Mouse (Mus musculus) T-cell, adult 2 months (primary cell): ENCODE data around the gene Kcna7.

Experiments
- DNase-seq: peaks from one replicate; pipeline ENCODE4 v3.0.0; 2022; ENCODE audit warnings: low spot score

Gene Kcna7

DNA sequence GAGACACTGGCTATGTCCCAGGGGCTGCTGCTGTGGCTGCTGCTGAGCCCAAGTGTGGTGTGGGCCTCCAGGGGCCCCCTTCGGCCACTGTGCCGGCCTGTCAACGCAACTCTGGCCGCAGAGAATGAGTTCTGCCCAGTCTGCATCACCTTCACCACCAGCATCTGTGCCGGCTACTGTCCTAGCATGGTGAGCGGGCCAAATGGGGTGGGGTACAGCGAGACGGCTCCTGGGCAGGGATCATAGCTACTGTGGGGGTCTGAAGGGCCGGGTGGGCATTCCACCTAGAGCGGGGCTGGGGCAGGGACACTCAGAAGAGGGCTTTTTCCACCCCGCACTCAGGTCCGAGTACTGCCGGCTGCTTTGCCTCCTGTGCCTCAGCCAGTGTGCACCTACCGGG lies 15.7 kb downstream of the Kcna7 start:
- DNase-seq = no peak

DNA sequence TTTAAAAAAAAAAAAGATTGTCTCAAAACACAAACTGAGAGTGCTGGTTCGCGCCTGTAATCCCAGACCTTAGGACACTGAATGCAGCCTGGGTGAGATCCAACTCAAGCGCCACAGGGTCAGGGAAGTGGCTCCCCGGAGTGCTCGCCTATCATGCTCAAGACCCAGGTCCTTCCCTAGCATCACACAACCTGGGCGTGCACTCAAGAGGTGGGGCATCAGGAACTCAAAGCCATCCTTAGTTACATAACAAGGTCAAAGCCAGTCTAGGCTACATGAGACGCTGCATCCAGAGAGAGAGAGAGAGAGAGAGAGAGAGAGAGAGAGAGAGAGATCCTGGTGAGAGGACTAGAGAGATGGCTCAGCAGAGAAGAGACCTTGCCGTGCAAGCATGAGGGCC lies 21.1 kb downstream of the Kcna7 start:
- DNase-seq = no peak

DNA sequence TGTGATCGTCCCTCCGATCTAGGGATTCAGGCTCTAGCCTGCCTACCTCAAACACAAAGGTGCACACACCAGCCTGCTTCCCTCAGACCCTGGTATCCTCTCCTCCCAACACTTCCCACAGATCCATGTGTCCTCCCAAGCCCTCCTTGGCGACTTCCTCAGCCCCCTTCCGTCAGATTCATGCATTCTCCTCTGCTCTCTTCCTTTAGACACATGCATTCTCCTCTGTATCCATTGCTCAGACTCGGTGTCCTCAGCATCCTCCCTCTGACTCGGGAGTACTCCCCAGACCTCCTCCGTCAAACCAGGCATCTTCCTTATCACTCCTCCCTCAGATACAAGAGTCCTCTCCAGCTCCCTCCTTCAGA lies 28.4 kb downstream of the Kcna7 start:
- no peak for DNase-seq

DNA sequence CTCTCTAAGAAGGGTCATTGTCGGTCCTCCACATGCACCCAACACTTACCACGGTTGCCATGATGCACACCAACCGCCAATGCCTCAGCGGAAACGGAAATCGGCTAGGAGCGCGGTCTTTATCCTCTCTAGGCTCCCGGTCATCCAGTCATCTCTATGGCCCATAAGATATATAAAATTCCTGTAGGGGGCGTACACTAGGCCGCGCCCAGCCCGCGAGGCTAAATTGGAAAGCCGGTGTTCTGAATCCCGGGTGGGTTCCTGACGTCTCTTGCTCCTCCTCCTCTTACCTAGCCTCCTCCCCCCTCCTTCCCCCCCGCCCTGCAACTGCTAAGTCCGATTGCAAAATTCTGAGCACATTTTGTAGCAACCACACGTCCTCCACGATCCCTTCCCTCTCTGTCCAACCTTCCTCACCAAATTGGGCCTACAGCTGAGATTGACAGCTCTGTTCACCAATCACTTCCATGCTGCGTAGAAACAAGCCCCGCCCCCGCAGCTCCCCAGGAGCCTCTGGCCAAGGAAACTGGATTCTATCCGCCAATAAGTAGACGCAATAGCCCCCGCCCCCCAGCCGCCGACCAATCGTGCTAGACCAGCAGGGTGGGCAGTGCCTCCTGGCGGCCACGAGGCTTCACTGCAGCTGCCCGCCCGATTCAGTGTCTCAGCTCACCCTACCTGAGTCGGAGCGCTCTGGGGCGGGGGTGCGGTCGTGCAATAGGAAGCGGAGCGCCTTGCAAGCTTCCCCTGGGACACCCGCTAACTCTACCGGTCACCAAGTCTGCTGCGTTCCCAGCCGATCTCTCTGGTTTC lies 29.0 kb downstream of the Kcna7 start, which contains the start of gene Gys1:
TSS of gene Gys1 (plus strand) at position 642 of the 813 bp plus-strand sequence.
- DNase-seq = peak; percentile 100

DNA sequence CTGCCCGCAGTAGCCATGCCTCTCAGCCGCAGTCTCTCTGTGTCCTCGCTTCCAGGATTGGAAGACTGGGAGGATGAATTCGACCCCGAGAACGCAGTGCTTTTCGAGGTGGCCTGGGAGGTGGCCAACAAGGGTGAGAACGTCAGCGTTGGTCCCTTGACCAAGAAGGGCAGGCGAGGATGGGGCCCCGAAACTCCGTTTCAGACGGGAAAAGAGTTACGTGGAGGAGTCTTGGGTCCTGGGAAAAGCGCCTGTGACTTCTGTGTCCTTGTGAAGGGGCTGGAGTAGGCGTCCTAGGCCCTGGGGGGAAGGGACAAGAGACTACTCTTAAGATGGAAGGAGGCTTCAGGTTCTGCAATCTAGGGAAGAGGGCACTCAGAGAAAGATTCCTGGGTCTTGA lies 29.6 kb downstream of the Kcna7 start:
- no peak for DNase-seq

DNA sequence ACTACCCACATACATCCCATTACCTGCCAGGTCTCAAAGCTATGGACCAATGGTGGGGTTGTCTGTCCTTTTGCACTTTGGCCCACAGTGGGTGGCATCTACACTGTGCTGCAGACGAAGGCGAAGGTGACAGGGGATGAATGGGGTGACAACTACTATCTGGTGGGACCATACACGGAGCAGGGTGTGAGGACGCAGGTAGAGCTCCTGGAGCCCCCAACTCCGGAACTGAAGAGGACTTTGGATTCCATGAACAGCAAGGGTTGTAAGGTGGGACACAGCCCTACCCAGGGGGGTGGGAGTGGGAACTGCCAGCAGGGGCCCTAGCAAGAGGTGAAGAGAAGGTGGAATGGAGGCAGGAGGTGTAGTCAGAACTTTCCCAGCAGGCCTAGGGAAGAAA lies 31.0 kb downstream of the Kcna7 start:
- no peak for DNase-seq

DNA sequence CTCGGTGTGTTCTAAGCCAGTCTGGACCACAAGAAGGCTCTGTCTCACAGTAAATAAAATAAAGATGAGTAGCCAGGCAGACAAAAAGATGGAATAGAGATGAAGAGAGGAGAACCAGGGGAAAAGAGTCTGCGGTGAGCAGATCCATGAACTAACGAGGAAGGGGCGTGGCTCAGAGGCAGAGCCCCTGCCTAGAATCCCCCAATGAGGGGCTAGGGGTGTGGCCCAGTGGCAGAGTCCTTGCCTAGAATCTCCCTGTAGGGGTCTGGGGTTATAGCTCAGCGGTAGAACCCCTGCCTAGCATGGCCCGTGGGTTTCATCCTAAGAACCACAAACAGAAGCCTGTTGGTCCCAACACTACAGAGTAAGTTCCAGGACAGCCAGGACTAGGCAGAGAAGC lies 31.6 kb downstream of the Kcna7 start:
- no peak for DNase-seq

DNA sequence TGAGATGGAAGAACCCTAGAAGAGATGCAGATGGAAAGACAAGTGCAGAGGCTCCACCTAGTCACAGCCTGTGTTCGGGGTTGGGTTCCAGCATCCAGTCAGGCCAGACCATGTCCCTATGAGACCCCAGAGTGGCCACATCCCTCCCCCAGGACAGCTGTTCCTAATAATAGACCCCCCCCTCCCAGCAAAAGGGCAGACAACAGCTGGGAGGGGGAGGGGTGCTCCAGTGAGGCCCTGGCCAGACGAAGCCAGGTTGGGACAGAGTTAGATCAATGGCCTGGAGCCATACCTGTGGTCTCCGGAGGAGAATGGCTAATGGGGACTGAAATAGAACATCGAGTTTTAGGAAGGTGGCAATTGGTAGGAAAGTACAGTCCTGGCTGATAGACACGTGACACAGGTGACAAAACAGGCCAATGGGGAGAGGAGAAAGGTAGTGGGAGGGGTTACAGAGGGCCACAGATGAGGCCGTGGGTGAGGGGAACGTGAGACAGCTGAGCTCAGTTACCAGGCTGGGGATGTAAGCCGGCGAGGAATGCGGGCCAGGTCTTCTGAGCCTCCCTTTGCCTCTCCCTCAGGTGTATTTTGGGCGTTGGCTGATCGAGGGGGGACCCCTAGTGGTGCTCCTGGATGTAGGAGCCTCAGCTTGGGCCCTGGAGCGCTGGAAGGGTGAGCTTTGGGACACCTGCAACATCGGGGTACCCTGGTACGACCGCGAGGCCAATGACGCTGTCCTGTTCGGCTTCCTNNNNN lies 32.2 kb downstream of the Kcna7 start, which contains the start of gene Ruvbl2:
TSS of gene Ruvbl2 (minus strand) at position 576 of the 756 bp plus-strand sequence.
- DNase-seq = no peak

DNA sequence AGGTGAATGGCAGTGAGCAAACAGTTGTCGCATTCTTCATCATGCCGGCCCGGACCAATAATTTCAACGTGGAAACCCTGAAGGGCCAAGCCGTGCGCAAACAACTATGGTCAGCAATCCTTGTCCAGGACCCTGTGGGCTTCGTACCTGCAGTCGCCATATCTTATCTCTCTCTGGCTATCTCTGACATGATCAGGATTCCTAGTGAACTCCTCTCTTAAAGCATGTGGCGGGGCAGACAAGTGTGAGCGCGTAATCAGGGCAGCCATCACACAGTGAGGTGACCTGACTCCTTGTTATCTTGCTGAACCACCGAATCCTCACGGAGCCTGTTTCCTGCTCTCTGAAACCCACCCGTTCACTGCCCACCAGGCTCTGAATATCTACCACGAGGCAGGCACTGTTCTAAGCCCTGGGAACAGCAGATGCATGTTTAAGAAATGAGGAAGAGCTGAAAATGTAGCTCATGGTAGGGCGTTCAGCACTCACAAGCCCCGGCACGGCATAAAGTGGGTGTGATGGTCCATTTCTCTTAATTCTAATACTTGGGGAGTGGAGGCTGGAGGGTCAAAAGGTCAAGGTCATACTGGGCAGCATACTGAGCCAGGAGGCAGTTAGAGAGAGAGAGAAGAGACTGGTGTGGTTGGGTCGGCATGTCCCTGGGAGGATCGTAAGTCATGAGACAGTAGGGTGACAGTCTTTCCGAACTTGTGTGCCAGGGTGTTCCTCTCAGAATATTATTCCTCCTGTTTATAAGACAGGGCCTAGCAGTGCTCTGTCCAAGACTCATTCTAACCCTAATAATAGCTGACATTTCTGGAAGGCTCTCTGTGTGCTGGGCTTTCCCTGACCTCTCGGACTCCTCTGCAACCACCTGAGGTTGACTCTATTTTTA lies 38.3 kb downstream of the Kcna7 start:
- DNase-seq = no peak

DNA sequence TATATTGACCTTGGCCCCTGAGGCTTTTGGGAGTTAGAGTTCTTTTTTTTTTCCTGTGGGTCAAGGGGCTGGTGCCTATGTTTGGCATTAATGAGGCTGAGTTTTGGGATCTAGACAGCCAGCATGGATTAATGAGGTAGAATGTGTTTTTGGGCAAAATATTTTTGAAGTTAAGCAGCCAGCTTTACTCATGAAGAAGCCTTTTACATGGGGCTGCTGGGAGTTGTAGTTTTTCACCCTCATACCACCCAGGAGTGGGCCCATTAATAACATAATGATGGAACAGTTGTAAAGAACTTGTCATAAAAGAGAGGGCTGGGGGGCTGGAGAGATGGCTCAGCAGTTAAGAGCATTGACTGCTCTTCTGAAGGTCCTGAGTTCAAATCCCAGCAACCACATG lies 41.1 kb downstream of the Kcna7 start:
- no peak for DNase-seq

DNA sequence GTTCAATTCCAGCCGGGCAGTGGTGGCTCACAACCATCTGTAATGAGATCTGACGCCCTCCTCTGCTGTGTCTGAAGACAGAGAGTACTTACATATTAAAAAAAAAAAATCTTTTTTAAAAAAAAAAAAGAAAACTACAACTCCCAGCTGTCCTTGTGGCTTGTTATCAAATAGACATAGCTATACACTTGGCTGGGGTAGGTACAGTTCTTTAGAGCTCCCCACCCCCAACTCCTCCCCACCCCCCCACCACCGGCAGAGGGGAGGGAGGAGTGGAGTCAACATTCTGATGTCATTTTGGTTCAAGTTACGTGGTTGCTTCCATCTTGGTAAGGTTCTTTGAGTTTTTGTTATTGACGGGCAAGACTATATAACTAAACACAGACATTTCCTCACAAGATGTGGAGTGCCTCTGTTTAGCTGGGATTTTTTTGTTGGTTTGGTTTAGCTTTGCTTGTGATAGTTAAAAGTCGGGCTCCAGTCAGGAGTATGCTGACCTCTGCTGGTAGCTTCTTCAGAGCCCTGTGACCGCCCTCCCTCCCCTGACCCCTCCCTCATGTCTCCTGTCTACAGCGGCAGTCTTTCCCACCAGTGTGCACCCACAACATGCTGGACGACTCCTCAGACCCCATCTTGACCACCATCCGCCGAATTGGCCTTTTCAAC lies 42.0 kb downstream of the Kcna7 start:
- peak; percentile 13 for DNase-seq

DNA sequence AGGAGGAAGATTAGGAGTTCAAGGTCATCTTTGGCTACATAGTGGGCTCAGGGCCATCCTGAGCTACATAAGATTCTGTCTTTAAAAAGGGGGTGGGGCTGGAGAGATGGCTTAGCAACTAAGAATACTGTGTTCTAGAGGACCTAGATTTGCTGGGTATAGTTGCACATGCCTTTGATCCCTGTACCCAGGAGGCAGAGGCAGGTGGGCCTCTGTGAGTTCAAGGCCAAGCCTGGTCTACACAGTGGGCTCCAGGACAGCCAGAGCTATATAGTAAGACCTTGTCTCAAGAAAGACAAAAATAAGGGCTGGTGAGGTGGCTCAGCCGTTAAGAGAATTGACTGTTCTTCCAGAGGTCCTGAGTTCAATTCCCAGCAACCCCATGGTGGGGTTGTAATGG lies 44.5 kb downstream of the Kcna7 start:
- DNase-seq = no peak

DNA sequence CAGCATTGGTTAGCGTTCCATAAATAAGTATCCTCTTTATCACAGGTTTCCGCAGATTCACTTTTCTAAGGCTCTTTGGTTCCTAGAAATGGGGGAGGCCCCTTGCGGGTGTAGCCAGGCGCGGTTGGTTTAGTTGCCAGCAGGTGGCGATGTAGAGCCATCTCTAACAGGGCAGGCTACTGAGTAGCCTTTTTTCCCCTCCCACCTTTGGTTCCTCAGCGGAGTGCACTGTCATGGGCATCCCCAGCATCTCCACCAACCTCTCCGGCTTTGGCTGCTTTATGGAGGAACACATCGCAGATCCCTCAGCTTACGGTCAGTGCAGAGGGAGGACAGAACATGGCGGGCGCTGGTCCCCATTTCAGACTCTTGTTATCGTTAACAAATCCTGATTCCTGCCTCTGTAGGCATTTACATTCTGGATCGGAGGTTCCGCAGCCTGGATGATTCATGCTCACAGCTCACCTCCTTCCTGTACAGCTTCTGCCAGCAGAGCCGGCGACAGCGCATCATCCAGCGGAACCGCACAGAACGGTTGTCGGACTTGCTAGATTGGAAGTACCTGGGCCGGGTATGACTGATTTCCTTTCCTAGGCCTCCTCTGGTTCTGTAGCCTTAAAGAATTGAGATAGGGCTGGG lies 46.0 kb downstream of the Kcna7 start:
- peak; percentile 82 for DNase-seq

DNA sequence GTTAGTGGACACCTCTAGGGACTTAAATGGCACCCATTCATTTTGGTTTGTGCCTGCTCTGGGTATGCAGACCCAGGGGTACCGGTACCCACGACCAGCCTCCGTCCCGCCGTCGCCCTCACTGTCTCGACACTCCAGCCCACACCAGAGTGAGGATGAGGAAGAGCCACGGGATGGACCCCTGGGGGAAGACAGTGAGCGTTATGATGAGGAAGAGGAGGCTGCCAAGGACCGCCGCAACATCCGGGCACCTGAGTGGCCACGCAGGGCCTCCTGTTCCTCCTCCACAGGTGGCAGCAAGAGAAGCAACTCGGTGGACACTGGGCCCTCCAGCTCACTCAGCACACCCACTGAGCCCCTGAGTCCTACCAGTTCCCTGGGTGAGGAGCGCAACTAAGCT lies 49.5 kb downstream of the Kcna7 start:
- DNase-seq = no peak

DNA sequence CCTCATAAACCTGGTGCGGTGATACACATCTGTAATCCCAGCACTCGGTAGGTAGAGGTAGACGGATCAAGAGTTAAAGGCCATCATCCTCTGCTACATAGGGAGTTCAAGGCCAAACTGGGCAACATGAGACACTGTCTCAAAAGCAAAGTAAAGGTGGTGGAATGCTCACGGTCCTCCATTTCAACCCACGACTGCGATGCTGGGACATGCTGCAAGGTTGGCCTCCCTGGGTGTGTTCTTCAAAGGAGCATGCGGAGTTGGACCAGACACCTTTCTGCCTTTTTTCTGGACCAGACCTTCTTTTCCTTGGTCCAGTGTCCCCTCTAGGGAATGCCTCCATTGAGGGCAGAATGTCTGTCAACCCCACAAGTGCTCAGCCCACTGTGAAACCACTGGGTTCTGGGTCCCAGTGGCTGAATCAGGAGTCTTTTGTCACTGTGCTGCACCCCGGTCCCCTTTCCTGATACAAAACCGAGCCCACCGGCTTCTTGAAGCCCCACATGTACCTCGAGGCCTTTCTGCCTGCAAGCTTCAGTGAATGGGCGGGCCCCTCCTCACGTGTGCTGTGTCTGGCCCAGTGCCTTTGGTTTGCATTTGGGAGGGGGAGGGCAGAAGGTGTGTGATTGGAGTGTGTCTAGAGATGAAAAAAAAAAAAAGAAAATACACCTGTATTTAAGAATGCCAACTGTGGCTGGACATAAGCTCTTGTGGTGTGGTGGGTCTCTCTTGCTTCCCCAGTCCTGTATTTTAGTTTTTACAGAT lies 50.7 kb downstream of the Kcna7 start:
- no peak for DNase-seq

DNA sequence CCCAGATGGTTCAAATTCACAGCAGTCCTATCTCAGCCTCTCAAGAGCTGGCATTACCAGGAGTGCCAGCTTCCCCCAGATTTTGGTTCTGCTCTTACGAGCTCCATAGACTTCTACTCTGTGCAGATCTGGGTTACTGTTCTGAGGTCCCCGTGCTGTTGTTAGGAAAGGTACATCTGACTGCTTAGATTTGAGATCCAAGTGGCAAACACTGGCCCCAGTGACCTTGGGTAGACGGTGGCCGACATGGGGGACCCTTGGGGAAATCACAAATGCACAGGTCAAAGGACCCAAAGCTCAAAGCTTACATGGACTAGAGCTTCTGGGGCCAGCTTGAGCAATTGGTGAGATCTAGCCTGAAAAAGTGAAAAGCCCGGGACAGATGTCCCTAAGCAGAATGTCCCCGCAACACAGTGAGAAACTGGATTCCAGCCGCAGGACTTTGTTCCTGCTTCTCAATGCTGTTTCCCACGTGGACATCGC lies 51.3 kb downstream of the Kcna7 start:
- no peak for DNase-seq

DNA sequence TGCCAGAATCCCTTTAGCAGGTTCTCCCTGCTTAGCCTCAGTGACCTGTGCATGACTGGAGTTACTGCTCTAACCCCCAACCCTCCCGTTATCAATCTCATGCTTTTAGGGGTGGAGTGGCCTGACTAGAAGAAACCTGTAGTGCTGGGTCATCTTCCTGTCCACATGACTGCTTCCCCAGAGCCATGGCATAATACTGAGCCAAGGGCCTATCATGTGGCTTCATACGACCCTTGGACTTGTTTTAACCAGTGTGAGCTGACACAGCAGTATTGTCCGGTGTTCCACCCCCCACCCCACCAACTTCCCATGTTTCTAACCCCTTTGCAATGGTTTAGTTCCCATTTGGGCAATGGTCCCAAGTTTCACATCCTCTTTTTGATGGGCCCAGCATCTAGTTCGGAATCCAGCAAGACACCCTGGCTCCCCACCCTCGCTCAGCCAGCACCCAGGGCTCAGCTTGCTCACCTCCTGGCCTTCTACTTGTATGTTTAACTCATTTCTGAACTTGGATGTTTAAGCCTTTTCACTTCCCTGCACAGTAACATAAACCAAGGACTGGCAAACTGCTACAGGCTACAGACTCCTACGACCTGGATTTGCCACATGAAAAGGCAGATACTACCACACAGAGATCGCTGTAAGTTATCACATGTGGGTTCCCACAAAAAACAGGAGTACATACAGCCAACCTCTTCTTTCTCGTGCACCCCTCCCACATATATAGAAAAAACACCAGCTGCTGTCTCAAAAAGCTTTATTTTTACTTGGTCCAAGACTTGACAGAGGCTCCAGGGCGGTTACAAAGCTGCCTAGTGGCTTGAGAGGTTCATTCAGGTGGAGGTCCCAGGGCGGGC lies 52.0 kb downstream of the Kcna7 start:
- no peak for DNase-seq

DNA sequence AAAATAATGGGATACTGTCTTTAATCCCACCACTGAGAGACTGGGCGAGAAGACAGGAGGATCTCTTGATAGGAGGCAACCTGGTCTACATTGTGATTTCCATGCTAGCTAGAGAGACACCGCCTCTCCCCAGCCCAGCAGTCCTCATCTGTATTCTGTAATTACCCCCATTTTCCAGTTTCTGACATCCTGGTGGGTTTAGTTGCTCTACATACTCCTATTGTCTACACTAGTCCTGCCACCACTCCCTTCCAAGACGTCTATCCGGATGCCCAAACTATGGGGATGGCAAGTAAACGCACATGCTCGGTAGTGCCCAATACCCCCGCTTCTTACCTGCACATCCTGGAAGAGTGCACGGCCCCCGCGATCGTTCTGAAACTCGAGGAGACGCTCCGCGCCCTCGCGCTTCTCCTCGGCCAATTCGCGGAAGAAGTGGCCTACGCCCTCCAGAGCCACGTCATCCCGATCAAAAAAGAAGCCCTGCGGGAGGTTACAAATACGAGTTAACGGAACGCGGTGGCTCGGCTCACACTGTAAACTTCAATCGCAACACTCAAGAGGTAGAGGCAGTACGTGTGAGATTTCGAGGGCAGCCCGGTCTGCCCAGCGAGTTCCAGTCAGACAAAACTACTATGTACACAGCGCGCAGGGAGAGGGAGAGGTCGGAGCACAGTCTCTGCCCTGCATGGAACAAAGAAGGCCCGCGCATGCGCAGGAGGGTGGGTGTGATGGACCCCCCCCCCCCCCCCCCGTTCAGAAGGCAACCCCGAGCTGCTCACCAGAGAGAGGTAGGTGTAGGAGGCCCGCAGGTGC lies 53.5 kb downstream of the Kcna7 start:
- peak; percentile 70 for DNase-seq
